Mouse (Mus musculus): ENCODE data around the gene Mmp25. TPM values are rescaled to one million over a fixed set of nuclear protein-coding genes. Genes with fewer than 3 reads are reported as not detected.

The Mmp25 gene
- 0.42 and 0.50 TPM in 2 replicates for polyA plus RNA-seq (2015; fragmentation: Nextera tagmentation; extraction: Ambion mirVana)

DNA sequence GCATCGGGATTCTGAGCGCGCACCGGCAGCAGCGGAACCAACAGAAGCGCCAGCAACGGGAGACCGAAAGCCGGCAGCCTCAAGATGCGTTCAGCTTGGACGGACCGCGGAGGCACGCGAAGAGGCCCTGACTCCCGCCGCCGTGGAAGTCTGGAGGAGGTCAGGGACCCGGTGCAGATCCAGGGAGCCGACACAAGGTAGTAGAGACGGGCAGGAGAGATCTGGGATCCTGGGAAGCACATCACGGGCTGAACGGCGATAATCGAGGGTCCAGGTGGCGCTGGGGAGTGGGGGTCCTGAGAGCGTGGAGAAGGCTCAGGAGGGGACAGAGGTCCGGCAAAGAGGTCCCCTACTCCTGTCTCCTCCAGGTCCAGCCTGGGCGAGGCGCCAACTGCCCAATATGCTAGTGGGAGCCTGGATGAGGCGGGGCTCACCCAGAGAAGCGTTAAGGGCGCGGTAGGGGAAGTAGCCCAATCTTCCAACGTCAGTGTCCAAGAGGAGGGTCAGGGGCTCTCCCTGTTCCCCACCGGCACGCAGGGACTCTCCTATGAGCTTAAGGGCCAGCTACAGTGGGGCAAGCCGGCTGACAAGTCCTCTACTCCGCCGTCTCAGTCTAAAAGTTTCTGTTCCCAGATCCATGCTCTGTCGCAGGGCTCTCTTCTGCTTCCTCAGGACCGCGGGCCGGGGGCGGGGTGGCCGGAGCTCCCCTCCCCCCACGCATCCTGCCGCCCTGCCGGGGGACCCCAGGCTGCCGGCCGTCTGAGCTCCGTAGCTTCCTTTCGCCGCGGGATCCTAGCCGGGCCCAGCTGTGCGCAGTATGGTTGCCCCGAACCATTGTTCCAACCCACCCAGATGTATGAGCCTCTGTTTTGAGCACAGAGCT, at the start of gene Mmp25:
Gene Mmp25, minus strand, starts transcription at position 665 of the 883 bp plus-strand sequence.
- Histone ChIP-seq H3K27ac (ENCODE audit: low read length) (no peak within 1 kb of the TSS), H3K9me3 (replicated peaks; ENCODE audit: control insufficient read depth, low read length) (no peaks in the 10 kb centered on the region), H3K4me2 (ENCODE audit: low read depth, low read length) (peak within 1 kb of the TSS; percentile 51), H3K4me1 (ENCODE audit: control insufficient read depth, low read depth, low read length) (no peaks in the 10 kb centered on the region; the same call in 1 of the 2 replicates), H3K4me3 (ENCODE audit: low read depth, low read length) (peak within 1 kb of the TSS; percentile 47), H3K36me3 (ENCODE audit: control insufficient read depth, insufficient read depth) (no peaks in the 10 kb centered on the region), H3K27me3 (ENCODE audit: control insufficient read depth, insufficient read depth, low read depth, low read length) (peaks cover 25% of the 10 kb centered on the region), H3K9ac (ENCODE audit: low read depth, low read length) (no peak within 1 kb of the TSS)
- ATAC-seq (ENCODE audit: low read depth): 0 out of 2 replicates have a peak, but pooled peaks have one; percentile 3
- 1% methylated on average over 58 of the region's 58 CpGs for WGBS (ENCODE audit: insufficient replicate concordance)

DNA sequence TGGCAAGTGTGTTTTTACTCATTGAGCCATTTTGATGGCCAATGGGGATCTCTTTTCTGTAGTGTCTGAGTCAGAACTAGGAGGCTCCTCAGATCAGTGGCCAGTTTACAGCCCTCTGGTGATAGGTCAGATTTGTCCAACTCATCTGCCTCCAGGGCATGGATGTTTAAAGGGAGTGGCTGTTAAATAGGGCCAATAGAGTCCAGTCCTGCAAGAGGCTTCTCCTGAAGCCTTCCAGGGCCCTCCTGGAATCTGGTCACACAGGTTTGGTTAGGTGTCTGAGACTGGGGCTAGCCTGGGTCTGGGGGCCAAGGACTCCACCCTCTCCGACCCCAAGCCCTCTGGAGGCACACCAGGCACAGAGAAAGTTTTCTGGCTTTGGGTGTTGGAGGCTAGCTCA, 49.4 kb upstream of the Mmp25 start:
- H3K4me1 ChIP-seq (ENCODE audit: control insufficient read depth, low read depth, low read length): peaks cover 2% of the 10 kb centered on the region
- H3K4me3 ChIP-seq (ENCODE audit: low read depth, low read length): no peak overlapping the region
- 38% methylated on average over 1 of the region's 1 CpGs for WGBS (ENCODE audit: insufficient replicate concordance)
- H3K36me3 ChIP-seq (ENCODE audit: control insufficient read depth, insufficient read depth): no peaks in the 10 kb centered on the region
- no peak for ATAC-seq (ENCODE audit: low read depth)
- no peak overlapping the region for H3K4me2 ChIP-seq (ENCODE audit: low read depth, low read length)
- no peak overlapping the region for H3K9ac ChIP-seq (ENCODE audit: low read depth, low read length)
- H3K27ac ChIP-seq (ENCODE audit: low read length): no peak overlapping the region
- H3K9me3 ChIP-seq (replicated peaks; ENCODE audit: control insufficient read depth, low read length): no peaks in the 10 kb centered on the region
- peaks cover 27% of the 10 kb centered on the region for H3K27me3 ChIP-seq (ENCODE audit: control insufficient read depth, insufficient read depth, low read depth, low read length)

DNA sequence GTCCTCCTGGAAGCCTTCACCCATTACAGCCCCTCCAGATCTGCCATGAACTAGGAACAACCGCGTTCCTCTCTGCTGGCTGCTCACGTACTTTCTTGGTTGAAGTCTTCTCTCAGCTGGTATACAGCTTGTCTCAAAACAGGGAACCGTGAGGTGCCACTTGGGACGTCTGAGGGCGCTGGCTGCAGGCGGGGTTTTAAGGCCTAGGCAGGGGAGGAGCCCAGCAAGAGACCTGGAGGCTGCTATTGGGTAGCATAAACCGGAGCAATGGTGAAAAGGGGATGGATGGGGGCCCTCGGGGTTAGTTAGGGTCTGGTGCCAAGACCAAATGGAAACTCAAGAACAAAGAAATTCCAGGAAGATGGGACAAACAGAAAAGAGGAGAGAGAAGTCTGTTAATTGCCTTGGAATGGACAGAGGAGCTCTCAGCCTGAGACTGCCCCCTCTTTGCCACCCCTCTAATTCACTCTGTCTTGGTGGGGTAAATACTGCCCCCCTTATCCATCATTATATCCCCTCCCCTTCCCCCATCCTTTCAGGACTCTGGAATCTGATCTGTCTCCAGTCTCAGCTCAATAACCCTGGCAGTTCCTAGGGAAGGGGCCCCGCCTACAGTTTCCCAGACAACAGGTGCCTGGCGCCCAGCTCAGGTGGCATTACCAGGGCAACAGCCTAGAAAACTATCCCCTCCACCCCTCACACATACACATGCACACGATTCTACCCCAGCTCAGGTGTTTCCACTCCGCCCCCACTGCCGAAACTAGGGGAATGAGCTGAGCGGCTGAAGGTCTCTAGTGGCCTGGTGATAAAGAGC, 39.0 kb upstream of the Mmp25 start, which contains the start of gene Cldn9:
Gene Cldn9, minus strand, starts transcription at position 171 of the 817 bp plus-strand sequence.
- no peak within 1 kb of the TSS for H3K9ac ChIP-seq (ENCODE audit: low read depth, low read length)
- no peaks in the 10 kb centered on the region for H3K36me3 ChIP-seq (ENCODE audit: control insufficient read depth, insufficient read depth)
- H3K27me3 ChIP-seq (ENCODE audit: control insufficient read depth, insufficient read depth, low read depth, low read length): peaks cover 58% of the 10 kb centered on the region
- H3K27ac ChIP-seq (ENCODE audit: low read length): no peak within 1 kb of the TSS
- no peak for ATAC-seq (ENCODE audit: low read depth)
- WGBS (ENCODE audit: insufficient replicate concordance): 22% methylated on average over 15 of the region's 15 CpGs
- H3K4me1 ChIP-seq (ENCODE audit: control insufficient read depth, low read depth, low read length): peaks cover 4% of the 10 kb centered on the region; the same call in 1 of the 2 replicates
- no peaks in the 10 kb centered on the region for H3K9me3 ChIP-seq (replicated peaks; ENCODE audit: control insufficient read depth, low read length)
- no peak within 1 kb of the TSS for H3K4me2 ChIP-seq (ENCODE audit: low read depth, low read length)
- no peak within 1 kb of the TSS for H3K4me3 ChIP-seq (ENCODE audit: low read depth, low read length)

DNA sequence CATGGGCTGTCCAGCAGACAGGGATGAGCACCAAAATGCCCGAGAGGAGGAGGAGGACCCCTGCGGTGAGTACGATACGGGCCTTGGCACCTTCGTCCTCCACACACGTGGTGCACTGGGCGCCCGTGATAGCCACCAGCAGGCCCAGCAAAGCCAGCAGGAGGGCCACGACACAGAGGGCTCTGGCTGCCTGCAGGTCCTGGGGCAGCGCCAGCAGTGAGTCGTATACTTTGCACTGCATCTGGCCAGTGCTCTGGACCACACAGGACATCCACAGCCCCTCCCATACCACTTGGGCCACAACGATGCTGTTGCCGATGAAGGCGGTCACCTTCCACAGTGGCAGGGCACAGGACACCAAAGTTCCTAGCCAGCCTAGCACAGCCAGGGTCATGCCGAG, 38.1 kb upstream of the Mmp25 start:
- Histone ChIP-seq H3K9ac (ENCODE audit: low read depth, low read length) (no peak overlapping the region), H3K4me1 (ENCODE audit: control insufficient read depth, low read depth, low read length) (peaks cover 4% of the 10 kb centered on the region; the same call in 1 of the 2 replicates), H3K9me3 (replicated peaks; ENCODE audit: control insufficient read depth, low read length) (no peaks in the 10 kb centered on the region), H3K4me2 (ENCODE audit: low read depth, low read length) (no peak overlapping the region), H3K27me3 (ENCODE audit: control insufficient read depth, insufficient read depth, low read depth, low read length) (peaks cover 66% of the 10 kb centered on the region), H3K36me3 (ENCODE audit: control insufficient read depth, insufficient read depth) (no peaks in the 10 kb centered on the region), H3K4me3 (ENCODE audit: low read depth, low read length) (no peak overlapping the region), H3K27ac (ENCODE audit: low read length) (no peak overlapping the region)
- ATAC-seq (ENCODE audit: low read depth): no peak
- 26% methylated on average over 15 of the region's 15 CpGs for WGBS (ENCODE audit: insufficient replicate concordance)

DNA sequence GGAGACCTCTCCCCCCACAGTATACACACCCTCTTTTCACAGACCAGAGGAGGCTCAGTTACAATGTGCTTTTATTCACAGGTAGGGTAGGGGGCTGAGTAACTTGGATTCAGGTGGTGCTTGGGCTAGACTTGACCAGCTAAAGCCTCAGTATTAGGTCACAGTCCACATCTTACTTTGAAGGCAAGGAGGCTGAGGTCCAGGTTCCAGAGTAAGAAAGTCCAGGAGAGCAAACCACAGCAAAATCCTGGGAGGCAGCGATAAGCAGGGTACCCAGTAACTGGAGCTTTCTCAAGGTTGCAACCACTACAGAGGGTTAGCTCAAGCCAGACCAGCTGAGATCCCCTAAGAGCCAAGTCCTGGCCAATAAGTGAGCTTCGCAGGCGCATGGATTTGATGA, 37.5 kb upstream of the Mmp25 start:
- WGBS (ENCODE audit: insufficient replicate concordance): 50% methylated on average over 3 of the region's 3 CpGs
- H3K27ac ChIP-seq (ENCODE audit: low read length): no peak overlapping the region
- no peak overlapping the region for H3K9ac ChIP-seq (ENCODE audit: low read depth, low read length)
- H3K9me3 ChIP-seq (replicated peaks; ENCODE audit: control insufficient read depth, low read length): no peaks in the 10 kb centered on the region
- no peak overlapping the region for H3K4me3 ChIP-seq (ENCODE audit: low read depth, low read length)
- H3K36me3 ChIP-seq (ENCODE audit: control insufficient read depth, insufficient read depth): no peaks in the 10 kb centered on the region
- H3K27me3 ChIP-seq (ENCODE audit: control insufficient read depth, insufficient read depth, low read depth, low read length): peaks cover 73% of the 10 kb centered on the region
- H3K4me2 ChIP-seq (ENCODE audit: low read depth, low read length): no peak overlapping the region
- no peak for ATAC-seq (ENCODE audit: low read depth)
- peaks cover 4% of the 10 kb centered on the region for H3K4me1 ChIP-seq (ENCODE audit: control insufficient read depth, low read depth, low read length)

DNA sequence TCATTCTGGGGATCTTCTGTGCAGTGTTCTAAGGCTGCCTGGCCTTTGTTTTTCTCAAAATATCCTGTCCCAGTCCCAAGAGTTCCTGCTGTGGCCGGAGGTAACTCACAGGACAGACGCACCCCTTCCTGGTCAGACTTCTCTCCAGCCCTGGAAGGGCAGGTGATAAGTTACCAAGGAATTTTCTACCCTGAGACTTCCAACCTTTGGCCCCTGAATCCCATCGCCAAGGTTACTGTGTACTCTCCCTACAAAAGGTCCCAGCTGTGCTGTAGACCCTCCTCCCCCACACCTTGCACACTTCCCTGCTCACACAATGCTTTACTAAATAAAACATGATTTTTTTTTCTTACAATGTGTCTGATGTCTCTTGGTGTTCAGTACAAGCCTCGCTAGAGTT, 37.0 kb upstream of the Mmp25 start:
- no peaks in the 10 kb centered on the region for H3K9me3 ChIP-seq (replicated peaks; ENCODE audit: control insufficient read depth, low read length)
- no peak overlapping the region for H3K27ac ChIP-seq (ENCODE audit: low read length)
- no peak overlapping the region for H3K4me3 ChIP-seq (ENCODE audit: low read depth, low read length)
- WGBS (ENCODE audit: insufficient replicate concordance): 36% methylated on average over 4 of the region's 4 CpGs
- no peak for ATAC-seq (ENCODE audit: low read depth)
- peaks cover 78% of the 10 kb centered on the region for H3K27me3 ChIP-seq (ENCODE audit: control insufficient read depth, insufficient read depth, low read depth, low read length)
- no peak overlapping the region for H3K4me2 ChIP-seq (ENCODE audit: low read depth, low read length)
- H3K9ac ChIP-seq (ENCODE audit: low read depth, low read length): no peak overlapping the region
- peaks cover 4% of the 10 kb centered on the region for H3K4me1 ChIP-seq (ENCODE audit: control insufficient read depth, low read depth, low read length)
- H3K36me3 ChIP-seq (ENCODE audit: control insufficient read depth, insufficient read depth): no peaks in the 10 kb centered on the region

DNA sequence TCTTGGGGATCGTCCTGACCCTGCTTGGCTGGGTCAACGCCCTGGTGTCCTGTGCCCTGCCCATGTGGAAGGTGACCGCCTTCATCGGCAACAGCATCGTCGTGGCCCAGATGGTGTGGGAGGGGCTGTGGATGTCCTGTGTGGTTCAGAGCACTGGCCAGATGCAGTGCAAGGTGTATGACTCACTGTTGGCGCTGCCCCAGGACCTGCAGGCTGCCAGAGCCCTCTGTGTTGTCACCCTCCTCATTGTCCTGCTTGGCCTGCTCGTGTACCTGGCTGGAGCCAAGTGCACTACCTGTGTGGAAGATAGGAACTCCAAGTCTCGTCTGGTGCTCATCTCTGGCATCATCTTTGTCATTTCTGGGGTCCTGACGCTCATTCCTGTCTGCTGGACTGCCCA, 36.0 kb upstream of the Mmp25 start:
- no peak overlapping the region for H3K4me3 ChIP-seq (ENCODE audit: low read depth, low read length)
- H3K27me3 ChIP-seq (ENCODE audit: control insufficient read depth, insufficient read depth, low read depth, low read length): peaks cover 88% of the 10 kb centered on the region
- no peak overlapping the region for H3K27ac ChIP-seq (ENCODE audit: low read length)
- H3K9me3 ChIP-seq (replicated peaks; ENCODE audit: control insufficient read depth, low read length): no peaks in the 10 kb centered on the region
- no peak overlapping the region for H3K9ac ChIP-seq (ENCODE audit: low read depth, low read length)
- 49% methylated on average over 10 of the region's 10 CpGs for WGBS (ENCODE audit: insufficient replicate concordance)
- no peak overlapping the region for H3K4me2 ChIP-seq (ENCODE audit: low read depth, low read length)
- H3K4me1 ChIP-seq (ENCODE audit: control insufficient read depth, low read depth, low read length): peaks cover 13% of the 10 kb centered on the region
- no peaks in the 10 kb centered on the region for H3K36me3 ChIP-seq (ENCODE audit: control insufficient read depth, insufficient read depth)
- ATAC-seq (ENCODE audit: low read depth): no peak

DNA sequence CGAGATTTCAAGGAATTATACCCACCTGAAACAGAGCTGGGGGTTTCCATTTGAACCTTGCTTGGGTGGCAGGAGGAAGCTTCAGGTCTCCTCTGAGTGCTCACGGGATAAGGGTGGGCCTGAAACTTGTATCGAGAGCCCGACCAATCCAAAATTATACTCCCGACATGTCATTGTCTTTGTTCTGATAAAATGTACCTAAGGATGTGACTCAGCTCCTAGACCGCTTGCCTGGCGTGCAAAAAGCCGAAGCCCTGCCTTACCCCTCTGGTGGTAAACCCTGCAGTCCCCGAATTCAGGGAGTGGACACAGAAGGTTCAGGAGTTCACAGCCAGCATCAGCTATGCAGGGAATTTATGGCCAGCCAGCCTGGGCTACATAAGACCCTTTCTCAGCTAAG, 35.3 kb upstream of the Mmp25 start:
- Histone ChIP-seq H3K4me3 (ENCODE audit: low read depth, low read length) (no peak overlapping the region), H3K4me2 (ENCODE audit: low read depth, low read length) (no peak overlapping the region), H3K36me3 (ENCODE audit: control insufficient read depth, insufficient read depth) (no peaks in the 10 kb centered on the region), H3K4me1 (ENCODE audit: control insufficient read depth, low read depth, low read length) (peaks cover 19% of the 10 kb centered on the region), H3K9ac (ENCODE audit: low read depth, low read length) (no peak overlapping the region), H3K9me3 (replicated peaks; ENCODE audit: control insufficient read depth, low read length) (no peaks in the 10 kb centered on the region), H3K27ac (ENCODE audit: low read length) (no peak overlapping the region), H3K27me3 (ENCODE audit: control insufficient read depth, insufficient read depth, low read depth, low read length) (peaks cover 95% of the 10 kb centered on the region)
- ATAC-seq (ENCODE audit: low read depth): no peak
- 43% methylated on average over 9 of the region's 9 CpGs for WGBS (ENCODE audit: insufficient replicate concordance)

All from liver, embryonic 16.5 days (tissue).